Mouse (Mus musculus) lung, adult 18-20 months (tissue): ENCODE results near the gene 0610037L13Rik.

Experiments
- DNase-seq, 2 experiments: peaks; one replicate each; pipeline ENCODE4 v3.0.0; 2022; ENCODE audit warnings: mixed read lengths in 2 of 2

The 0610037L13Rik gene

GRCm38 (mm10) chr4:107889731-107890432, at the start of gene 0610037L13Rik:
0610037L13Rik (plus strand) TSS chr4:107889813.
- DNase-seq: peak; percentile 96 to 97

- no peak for DNase-seq
Measured at GRCm38 (mm10) chr4:107843687-107844086, 45.9 kb upstream of the 0610037L13Rik start.

- peak; percentile 34 to 41 for DNase-seq
Measured at GRCm38 (mm10) chr4:107844971-107845370, 44.6 kb upstream of the 0610037L13Rik start.

- no peak for DNase-seq
Measured at GRCm38 (mm10) chr4:107846795-107847194, 42.8 kb upstream of the 0610037L13Rik start.

- no peak for DNase-seq
Measured at GRCm38 (mm10) chr4:107848546-107848945, 41.1 kb upstream of the 0610037L13Rik start.

GRCm38 (mm10) chr4:107849621-107850020, 40.0 kb upstream of the 0610037L13Rik start:
- DNase-seq: no peak

GRCm38 (mm10) chr4:107850091-107850490, 39.5 kb upstream of the 0610037L13Rik start:
- DNase-seq: no peak

GRCm38 (mm10) chr4:107853333-107853732, 36.3 kb upstream of the 0610037L13Rik start:
- DNase-seq: no peak

GRCm38 (mm10) chr4:107853836-107854235, 35.8 kb upstream of the 0610037L13Rik start:
- DNase-seq: no peak

GRCm38 (mm10) chr4:107856958-107857686, 32.5 kb upstream of the 0610037L13Rik start:
- DNase-seq: no peak

GRCm38 (mm10) chr4:107858995-107859394, 30.6 kb upstream of the 0610037L13Rik start:
- no peak for DNase-seq

GRCm38 (mm10) chr4:107864866-107865265, 24.7 kb upstream of the 0610037L13Rik start:
- no peak for DNase-seq

- peak; percentile 96 to 97 for DNase-seq
Measured at GRCm38 (mm10) chr4:107879254-107880050, 10.2 kb upstream of the 0610037L13Rik start, which contains the start of gene Magoh. Magoh (plus strand) TSS chr4:107879755.

GRCm38 (mm10) chr4:107881631-107882030, 8.0 kb upstream of the 0610037L13Rik start:
- no peak for DNase-seq

GRCm38 (mm10) chr4:107886371-107886770, 3.2 kb upstream of the 0610037L13Rik start:
- DNase-seq: no peak

- no peak for DNase-seq
Measured at GRCm38 (mm10) chr4:107889385-107889730, 255 bp upstream of the 0610037L13Rik start.

- no peak for DNase-seq
Measured at GRCm38 (mm10) chr4:107892663-107893062, 3.0 kb downstream of the 0610037L13Rik start.

GRCm38 (mm10) chr4:107899211-107899927, 9.8 kb downstream of the 0610037L13Rik start:
- DNase-seq: no peak

- DNase-seq: no peak
Measured at GRCm38 (mm10) chr4:107900206-107900605, 10.6 kb downstream of the 0610037L13Rik start.

- DNase-seq: no peak
Measured at GRCm38 (mm10) chr4:107904252-107904651, 14.6 kb downstream of the 0610037L13Rik start.

GRCm38 (mm10) chr4:107906561-107906960, 16.9 kb downstream of the 0610037L13Rik start:
- no peak for DNase-seq

- no peak for DNase-seq
Measured at GRCm38 (mm10) chr4:107910020-107910419, 20.4 kb downstream of the 0610037L13Rik start.

GRCm38 (mm10) chr4:107920336-107920735, 30.7 kb downstream of the 0610037L13Rik start:
- no peak for DNase-seq
